Mouse (Mus musculus) forebrain, embryonic 10.5 days (tissue): ENCODE results near the gene Ttll1. TPM values are rescaled to one million over a fixed set of nuclear protein-coding genes. Genes with fewer than 3 reads are reported as not detected.

Experiments used
- DNase-seq: peaks from one replicate; pipeline ENCODE4 v3.0.0-alpha.2; 2017; ENCODE audit warnings: low spot score; ENCODE audit errors: extremely low spot score
- H3K27ac ChIP-seq: fragments of 300-500 bp; sonication (generic); 2 replicates; pipeline ENCODE4 v1.5.1; 2016; ENCODE audit warnings: mild to moderate bottlenecking
- H3K27me3 ChIP-seq: fragments of 300-500 bp; sonication (generic); 2 replicates; pipeline ENCODE4 v1.6.1; 2016; ENCODE audit warnings: mild to moderate bottlenecking; ENCODE audit not compliant: poor library complexity, severe bottlenecking
- H3K36me3 ChIP-seq: fragments of 300-500 bp; sonication (generic); replicated peaks from 2 replicates; pipeline ENCODE4 v1.6.1; 2016; ENCODE audit warnings: mild to moderate bottlenecking, moderate library complexity
- H3K4me1 ChIP-seq: fragments of 300-500 bp; sonication (generic); 2 replicates; pipeline ENCODE4 v1.6.1; 2016
- H3K4me3 ChIP-seq: fragments of 300-500 bp; sonication (generic); 2 replicates; pipeline ENCODE4 v1.5.1; 2016; ENCODE audit warnings: mild to moderate bottlenecking, moderate library complexity
- H3K9me3 ChIP-seq: fragments of 300-500 bp; sonication (generic); 2 replicates; pipeline ENCODE4 v1.6.1; 2016; ENCODE audit warnings: mild to moderate bottlenecking, moderate library complexity
- WGBS: fragments of 180-500 bp; shearing (Covaris S2); methylation state at CpG from one replicate; pipeline ENCODE4 v1.1.7; 2016; 5-methylcytosine and 5-hydroxymethylcytosine counted together
- polyA plus RNA-seq: library from polyadenylated mRNA; unstranded; fragments of >200 nt; fragmentation: Nextera tagmentation; extraction: Ambion mirVana; gene quantifications from 2 replicates; pipeline ENCODE4 v1.2.1, GENCODE M21; 2016

Gene Ttll1
- polyA plus RNA-seq, 1 experiment from 2014 or later, result 33.7 TPM

- H3K27ac ChIP-seq, result no peak overlapping the region
- H3K4me1 ChIP-seq, result no peaks in the 10 kb centered on the region
- no peaks in the 10 kb centered on the region for H3K9me3 ChIP-seq
- 90% methylated on average over 7 of the region's 7 CpGs for WGBS
- no peak for DNase-seq
- no peak overlapping the region for H3K4me3 ChIP-seq
- no peaks in the 10 kb centered on the region for H3K27me3 ChIP-seq
- H3K36me3 ChIP-seq, result peaks cover 89% of the 10 kb centered on the region
Observed at GRCm38 (mm10) chr15:83493856-83494571, 16.7 kb downstream of the Ttll1 start.

GRCm38 (mm10) chr15:83491891-83492290 lies 18.8 kb downstream of the Ttll1 start:
- Histone ChIP-seq H3K4me3 (no peak overlapping the region), H3K4me1 (no peaks in the 10 kb centered on the region), H3K27ac (no peak overlapping the region), H3K36me3 (peaks cover 75% of the 10 kb centered on the region), H3K27me3 (no peaks in the 10 kb centered on the region), H3K9me3 (no peaks in the 10 kb centered on the region)
- 93% methylated on average over 5 of the region's 5 CpGs for WGBS
- DNase-seq, result no peak

- H3K27me3 ChIP-seq, result no peaks in the 10 kb centered on the region
- H3K4me1 ChIP-seq, result no peaks in the 10 kb centered on the region
- WGBS, result 96% methylated on average over 20 of the region's 20 CpGs
- H3K9me3 ChIP-seq, result no peaks in the 10 kb centered on the region
- no peak overlapping the region for H3K4me3 ChIP-seq
- H3K36me3 ChIP-seq, result peaks cover 73% of the 10 kb centered on the region
- DNase-seq, result no peak
- H3K27ac ChIP-seq, result no peak overlapping the region
Observed at GRCm38 (mm10) chr15:83489471-83489870, 21.2 kb downstream of the Ttll1 start.

GRCm38 (mm10) chr15:83487477-83488115 lies 23.1 kb downstream of the Ttll1 start:
- Histone ChIP-seq H3K27ac (no peak overlapping the region), H3K4me3 (no peak overlapping the region), H3K9me3 (no peaks in the 10 kb centered on the region), H3K4me1 (no peaks in the 10 kb centered on the region), H3K36me3 (peaks cover 62% of the 10 kb centered on the region), H3K27me3 (no peaks in the 10 kb centered on the region)
- 76% methylated on average over 9 of the region's 9 CpGs for WGBS
- DNase-seq, result no peak

- Histone ChIP-seq H3K4me1 (0 out of 2 replicates have a peak, but pooled peaks cover 2% of the 10 kb centered on the region), H3K36me3 (peaks cover 36% of the 10 kb centered on the region), H3K27ac (no peak overlapping the region), H3K4me3 (no peak overlapping the region), H3K27me3 (no peaks in the 10 kb centered on the region), H3K9me3 (no peaks in the 10 kb centered on the region)
- DNase-seq, result no peak
- WGBS, result 94% methylated on average over 10 of the region's 10 CpGs
Observed at GRCm38 (mm10) chr15:83484311-83484710, 26.4 kb downstream of the Ttll1 start.

- no peaks in the 10 kb centered on the region for H3K9me3 ChIP-seq
- WGBS, result 51% methylated on average over 2 of the region's 2 CpGs
- no peaks in the 10 kb centered on the region for H3K27me3 ChIP-seq
- H3K4me3 ChIP-seq, result no peak overlapping the region
- H3K27ac ChIP-seq, result no peak overlapping the region
- no peak for DNase-seq
- H3K4me1 ChIP-seq, result peaks cover 9% of the 10 kb centered on the region
- H3K36me3 ChIP-seq, result peaks cover 29% of the 10 kb centered on the region
Observed at GRCm38 (mm10) chr15:83483482-83483881, 27.2 kb downstream of the Ttll1 start.

- H3K27me3 ChIP-seq, result no peaks in the 10 kb centered on the region
- H3K9me3 ChIP-seq, result no peaks in the 10 kb centered on the region
- H3K4me3 ChIP-seq, result no peak overlapping the region
- no peak for DNase-seq
- 82% methylated on average over 8 of the region's 8 CpGs for WGBS
- 0 out of 2 replicates have a peak overlapping the region, but pooled peaks have one; percentile 11 for H3K27ac ChIP-seq
- H3K4me1 ChIP-seq, result peaks cover 11% of the 10 kb centered on the region
- H3K36me3 ChIP-seq, result peaks cover 29% of the 10 kb centered on the region
Observed at GRCm38 (mm10) chr15:83482645-83483224, 28.0 kb downstream of the Ttll1 start.

GRCm38 (mm10) chr15:83481236-83481780 lies 29.4 kb downstream of the Ttll1 start:
- no peak overlapping the region for H3K27ac ChIP-seq
- no peaks in the 10 kb centered on the region for H3K9me3 ChIP-seq
- WGBS, result 77% methylated on average over 10 of the region's 10 CpGs
- H3K36me3 ChIP-seq, result peaks cover 20% of the 10 kb centered on the region
- no peak overlapping the region for H3K4me3 ChIP-seq
- DNase-seq, result no peak
- peaks cover 11% of the 10 kb centered on the region for H3K4me1 ChIP-seq
- H3K27me3 ChIP-seq, result no peaks in the 10 kb centered on the region

- Histone ChIP-seq H3K4me3 (no peak overlapping the region), H3K27ac (no peak overlapping the region), H3K27me3 (no peaks in the 10 kb centered on the region), H3K9me3 (no peaks in the 10 kb centered on the region), H3K36me3 (peaks cover 7% of the 10 kb centered on the region), H3K4me1 (peaks cover 11% of the 10 kb centered on the region)
- WGBS, result 89% methylated on average over 4 of the region's 4 CpGs
- DNase-seq, result no peak
Observed at GRCm38 (mm10) chr15:83479818-83480217, 30.9 kb downstream of the Ttll1 start.

- H3K36me3 ChIP-seq, result no peaks in the 10 kb centered on the region
- no peaks in the 10 kb centered on the region for H3K9me3 ChIP-seq
- no peak overlapping the region for H3K4me3 ChIP-seq
- 76% methylated on average over 3 of the region's 3 CpGs for WGBS
- H3K4me1 ChIP-seq, result peaks cover 21% of the 10 kb centered on the region
- no peak for DNase-seq
- no peaks in the 10 kb centered on the region for H3K27me3 ChIP-seq
- no peak overlapping the region for H3K27ac ChIP-seq
Observed at GRCm38 (mm10) chr15:83478096-83478495, 32.6 kb downstream of the Ttll1 start.

- no peak for DNase-seq
- H3K36me3 ChIP-seq, result no peaks in the 10 kb centered on the region
- peaks cover 19% of the 10 kb centered on the region for H3K4me1 ChIP-seq
- H3K27me3 ChIP-seq, result no peaks in the 10 kb centered on the region
- no peak overlapping the region for H3K27ac ChIP-seq
- H3K9me3 ChIP-seq, result no peaks in the 10 kb centered on the region
- no peak overlapping the region for H3K4me3 ChIP-seq
- 89% methylated on average over 12 of the region's 12 CpGs for WGBS
Observed at GRCm38 (mm10) chr15:83476593-83477273, 34.0 kb downstream of the Ttll1 start.

GRCm38 (mm10) chr15:83474466-83474836 lies 36.2 kb downstream of the Ttll1 start:
- Histone ChIP-seq H3K4me1 (peaks cover 18% of the 10 kb centered on the region), H3K27ac (no peak overlapping the region), H3K9me3 (no peaks in the 10 kb centered on the region), H3K27me3 (no peaks in the 10 kb centered on the region), H3K4me3 (no peak overlapping the region), H3K36me3 (no peaks in the 10 kb centered on the region)
- DNase-seq, result no peak
- WGBS, result 45% methylated on average over 5 of the region's 5 CpGs
